Mouse (Mus musculus): ENCODE measurements around the gene Zdhhc14.

GRCm38 (mm10) chr17:5535357-5535756, 43.0 kb downstream of the Zdhhc14 start:
- TF ChIP-seq POLR2A (IDR thresholded peaks at IDR 0.05; ENCODE audit: insufficient read length, low read depth) (no peak), E2F4 (IDR thresholded peaks at IDR 0.05; ENCODE audit: insufficient read depth) (no peak), TCF3 (IDR thresholded peaks at IDR 0.05; ENCODE audit: insufficient read length, low read depth) (no peak), USF1 (IDR thresholded peaks at IDR 0.05; ENCODE audit: low read depth) (no peak)
